Mouse (Mus musculus) forebrain, embryonic 11.5 days (tissue): ENCODE results near the gene Adgrf1. TPM values are rescaled to one million over a fixed set of nuclear protein-coding genes. Genes with fewer than 3 reads are reported as not detected.

Experiments
- ATAC-seq: fragments of 200-750 bp; cut with Nextera tagmentation; replicated peaks from 2 replicates; pipeline ENCODE4 v1.8.0; 2017; ENCODE audit warnings: moderate TSS enrichment; ENCODE audit not compliant: low FRiP score
- DNase-seq: peaks from one replicate; pipeline ENCODE4 v3.0.0-alpha.2; 2017; ENCODE audit warnings: low spot score
- H3K27ac ChIP-seq: fragments of 300-500 bp; sonication (generic); 2 replicates; pipeline ENCODE4 v1.5.1; 2014; ENCODE audit warnings: low read depth, low read length
- H3K27me3 ChIP-seq: fragments of 300-500 bp; sonication (generic); 2 replicates; pipeline ENCODE4 v1.6.1; 2014; ENCODE audit warnings: mild to moderate bottlenecking, low read length, mixed read lengths; ENCODE audit not compliant: control insufficient read depth, insufficient read depth
- H3K36me3 ChIP-seq: fragments of 300-500 bp; sonication (generic); 2 replicates; pipeline ENCODE4 v1.6.1; 2014; ENCODE audit warnings: mild to moderate bottlenecking, low read length, moderate library complexity, mixed read lengths; ENCODE audit not compliant: control insufficient read depth, insufficient read depth
- H3K4me1 ChIP-seq: fragments of 300-500 bp; sonication (generic); replicated peaks from 2 replicates; pipeline ENCODE4 v1.6.1; 2014; ENCODE audit warnings: low read length, mixed read lengths; ENCODE audit not compliant: control insufficient read depth, insufficient read depth
- H3K4me2 ChIP-seq: fragments of 300-500 bp; sonication (generic); 2 replicates; pipeline ENCODE4 v1.6.1; 2014; ENCODE audit warnings: low read depth, mild to moderate bottlenecking, low read length, moderate library complexity, mixed read lengths; ENCODE audit not compliant: severe bottlenecking
- H3K4me3 ChIP-seq: fragments of 300-500 bp; sonication (generic); 2 replicates; pipeline ENCODE4 v1.5.1; 2014; ENCODE audit warnings: low read depth, low read length
- H3K9ac ChIP-seq: fragments of 300-500 bp; sonication (generic); 2 replicates; pipeline ENCODE4 v1.6.1; 2014; ENCODE audit warnings: low read length
- H3K9me3 ChIP-seq: fragments of 300-500 bp; sonication (generic); 2 replicates; pipeline ENCODE4 v1.6.1; 2016; ENCODE audit warnings: low read length, mixed read lengths; ENCODE audit not compliant: control insufficient read depth
- WGBS: fragments of 180-500 bp; shearing (Covaris S2); extraction: QIAGEN DNeasy Blood & Tissue Kit; methylation state at CpG from one replicate; pipeline ENCODE4 v1.1.7; 2014; 5-methylcytosine and 5-hydroxymethylcytosine counted together
- polyA plus RNA-seq: library from polyadenylated mRNA; unstranded; fragments of >200 nt; fragmentation: Nextera tagmentation; extraction: Ambion mirVana; gene quantifications from 2 replicates; pipeline ENCODE4 v1.2.1, GENCODE M21; 2014

Adgrf1 gene
- polyA plus RNA-seq, 1 experiment from 2014 or later, result not detected

DNA sequence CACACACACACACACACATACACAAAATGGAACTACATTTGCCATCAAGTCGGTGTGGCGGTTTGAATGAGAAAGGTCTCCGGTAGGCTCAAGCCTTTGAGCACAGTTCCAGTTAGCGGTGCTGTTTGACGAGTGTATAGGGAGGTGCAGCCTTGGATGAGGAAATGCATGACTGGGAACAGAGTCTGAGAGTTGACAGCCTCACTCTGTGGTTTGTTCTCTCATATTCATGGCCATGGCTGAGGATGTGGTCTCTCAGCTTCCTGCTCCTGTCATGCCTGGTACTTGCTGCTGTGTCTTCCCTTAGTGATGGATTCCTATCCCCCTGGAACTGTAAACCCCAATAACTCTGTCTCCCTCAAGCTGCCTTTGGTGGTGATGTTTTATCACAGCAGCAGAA, 8.2 kb upstream of the Adgrf1 start:
- no peak overlapping the region for H3K27ac ChIP-seq
- WGBS, result 93% methylated on average over 5 of the region's 5 CpGs

DNA sequence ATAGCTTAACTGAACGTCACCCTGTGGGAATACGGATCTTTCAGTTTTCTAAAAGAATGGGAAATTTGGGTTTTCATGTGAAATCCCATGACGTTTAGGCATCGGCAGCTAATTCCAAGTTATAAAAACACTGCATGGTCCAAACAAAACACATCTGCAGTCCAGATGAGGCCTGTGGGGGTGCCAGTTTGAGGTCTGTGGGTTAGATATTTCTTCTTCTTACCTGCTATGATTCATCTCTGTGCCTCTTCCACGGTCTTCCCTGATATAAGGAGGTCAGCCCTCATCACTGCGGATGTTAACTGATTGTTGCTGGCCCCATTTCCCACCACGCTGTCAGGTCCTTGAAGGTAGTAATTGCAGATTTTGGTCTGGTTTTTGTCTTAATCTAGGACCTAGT, 5.4 kb upstream of the Adgrf1 start:
- no peak overlapping the region for H3K4me3 ChIP-seq
- DNase-seq (no peak), ATAC-seq (0 out of 2 replicates have a peak, but pooled peaks have one; percentile 8)
- peaks cover 3% of the 10 kb centered on the region; the same call in 1 of the 2 replicates for H3K4me1 ChIP-seq
- no peak overlapping the region for H3K27ac ChIP-seq
- H3K4me2 ChIP-seq, result no peak overlapping the region
- no peaks in the 10 kb centered on the region for H3K27me3 ChIP-seq
- no peak overlapping the region for H3K9ac ChIP-seq
- WGBS, result 82% methylated on average over 7 of the region's 7 CpGs
- H3K36me3 ChIP-seq, result no peaks in the 10 kb centered on the region
- no peaks in the 10 kb centered on the region for H3K9me3 ChIP-seq

More for the DNA sequence above, 8.2 kb upstream of the Adgrf1 start:
- Histone ChIP-seq H3K9ac (no peak overlapping the region), H3K27me3 (no peaks in the 10 kb centered on the region), H3K4me1 (peaks cover 3% of the 10 kb centered on the region; the same call in 1 of the 2 replicates), H3K9me3 (no peaks in the 10 kb centered on the region), H3K4me2 (no peak overlapping the region), H3K36me3 (no peaks in the 10 kb centered on the region), H3K4me3 (no peak overlapping the region)
- ATAC-seq (no peak), DNase-seq (no peak)

DNA sequence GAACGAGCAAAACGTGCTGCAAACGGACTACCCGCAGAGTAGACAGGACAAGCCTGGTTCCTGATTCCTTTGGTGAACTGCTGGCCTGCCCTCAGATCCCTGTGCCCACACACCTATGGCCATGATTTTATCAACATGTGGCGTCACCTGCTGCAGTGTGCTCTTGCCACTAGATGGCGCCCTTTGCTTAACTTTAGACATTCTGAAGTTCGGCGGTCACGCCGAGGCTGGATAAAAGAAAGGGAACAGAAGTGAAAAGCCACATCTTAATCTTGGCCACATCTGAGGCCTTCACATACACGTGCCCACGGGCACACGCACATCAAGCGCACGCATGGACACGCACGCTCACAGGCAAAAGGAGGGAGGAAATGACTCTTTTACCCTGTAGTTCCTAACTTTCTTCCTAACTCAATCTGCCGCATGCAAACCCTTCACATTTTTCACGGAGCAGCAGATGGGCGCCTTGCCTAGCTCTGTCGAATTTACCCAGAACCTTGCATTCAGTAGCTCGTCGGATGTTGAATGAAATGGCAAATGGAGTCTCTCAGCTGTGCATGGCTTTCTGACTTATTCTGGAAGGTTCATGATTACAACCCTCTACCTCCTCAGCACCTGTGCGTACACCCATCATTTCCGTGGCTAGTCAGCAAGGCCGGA, 4.8 kb upstream of the Adgrf1 start:
- peak; percentile 88 for DNase-seq
- H3K27ac ChIP-seq, result no peak overlapping the region
- H3K36me3 ChIP-seq, result no peaks in the 10 kb centered on the region
- H3K4me3 ChIP-seq, result no peak overlapping the region
- H3K4me1 ChIP-seq, result peaks cover 3% of the 10 kb centered on the region; the same call in 1 of the 2 replicates
- H3K4me2 ChIP-seq, result peak overlapping the region; percentile 15; the same call in 1 of the 2 replicates
- no peaks in the 10 kb centered on the region for H3K9me3 ChIP-seq
- ATAC-seq, result peak; percentile 82
- 26% methylated on average over 26 of the region's 26 CpGs for WGBS
- H3K27me3 ChIP-seq, result no peaks in the 10 kb centered on the region
- no peak overlapping the region; the same call in 1 of the 2 replicates for H3K9ac ChIP-seq

DNA sequence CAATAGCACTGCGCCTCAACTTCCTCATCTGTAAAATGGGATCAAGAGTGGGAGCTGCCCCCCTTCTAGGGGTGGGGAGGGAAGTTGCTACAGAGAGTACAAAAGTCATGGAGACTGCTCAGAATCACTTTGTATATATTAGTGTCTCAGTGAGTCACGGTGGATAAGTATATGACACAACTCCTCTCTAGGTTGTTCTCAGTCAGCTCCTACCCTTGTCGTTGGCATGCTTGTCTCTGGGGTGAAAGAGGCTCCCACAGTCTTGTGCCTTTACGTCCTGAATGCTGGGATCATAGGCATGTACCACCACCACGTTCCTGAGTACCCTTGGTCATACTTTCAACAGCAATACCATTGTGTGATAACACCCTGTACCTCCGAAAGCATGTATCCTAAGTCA, 4.2 kb upstream of the Adgrf1 start:
- Histone ChIP-seq H3K4me3 (no peak overlapping the region), H3K36me3 (no peaks in the 10 kb centered on the region), H3K27ac (no peak overlapping the region), H3K9me3 (no peaks in the 10 kb centered on the region), H3K27me3 (no peaks in the 10 kb centered on the region), H3K4me1 (peaks cover 3% of the 10 kb centered on the region; the same call in 1 of the 2 replicates), H3K4me2 (no peak overlapping the region), H3K9ac (no peak overlapping the region)
- 92% methylated on average over 6 of the region's 6 CpGs for WGBS
- DNase-seq (no peak), ATAC-seq (no peak)

DNA sequence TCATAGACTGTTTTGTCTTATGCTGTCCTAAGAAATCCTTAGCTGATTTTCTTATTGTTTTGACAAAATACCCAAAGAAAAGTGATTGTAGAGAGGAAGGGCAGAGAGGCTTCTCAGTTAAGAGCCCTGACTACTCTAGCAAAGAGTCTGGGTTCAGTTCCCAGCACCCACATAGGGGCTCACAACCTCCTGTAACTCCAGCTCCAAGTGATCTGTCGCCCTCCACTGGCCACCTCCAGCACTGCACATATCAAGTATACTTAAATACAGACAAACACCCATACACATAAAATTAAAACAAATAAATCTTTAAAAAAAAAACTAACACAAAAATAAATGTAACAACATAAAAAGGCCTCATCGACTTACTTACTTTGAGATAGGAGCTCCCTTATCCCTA, 3.5 kb upstream of the Adgrf1 start:
- H3K4me3 ChIP-seq, result no peak overlapping the region
- no peak overlapping the region for H3K9ac ChIP-seq
- WGBS, result 88% methylated on average over 2 of the region's 2 CpGs
- no peaks in the 10 kb centered on the region for H3K27me3 ChIP-seq
- ATAC-seq (no peak), DNase-seq (no peak)
- no peak overlapping the region for H3K27ac ChIP-seq
- H3K9me3 ChIP-seq, result no peaks in the 10 kb centered on the region
- peaks cover 3% of the 10 kb centered on the region; the same call in 1 of the 2 replicates for H3K4me1 ChIP-seq
- H3K4me2 ChIP-seq, result no peak overlapping the region
- no peaks in the 10 kb centered on the region for H3K36me3 ChIP-seq

DNA sequence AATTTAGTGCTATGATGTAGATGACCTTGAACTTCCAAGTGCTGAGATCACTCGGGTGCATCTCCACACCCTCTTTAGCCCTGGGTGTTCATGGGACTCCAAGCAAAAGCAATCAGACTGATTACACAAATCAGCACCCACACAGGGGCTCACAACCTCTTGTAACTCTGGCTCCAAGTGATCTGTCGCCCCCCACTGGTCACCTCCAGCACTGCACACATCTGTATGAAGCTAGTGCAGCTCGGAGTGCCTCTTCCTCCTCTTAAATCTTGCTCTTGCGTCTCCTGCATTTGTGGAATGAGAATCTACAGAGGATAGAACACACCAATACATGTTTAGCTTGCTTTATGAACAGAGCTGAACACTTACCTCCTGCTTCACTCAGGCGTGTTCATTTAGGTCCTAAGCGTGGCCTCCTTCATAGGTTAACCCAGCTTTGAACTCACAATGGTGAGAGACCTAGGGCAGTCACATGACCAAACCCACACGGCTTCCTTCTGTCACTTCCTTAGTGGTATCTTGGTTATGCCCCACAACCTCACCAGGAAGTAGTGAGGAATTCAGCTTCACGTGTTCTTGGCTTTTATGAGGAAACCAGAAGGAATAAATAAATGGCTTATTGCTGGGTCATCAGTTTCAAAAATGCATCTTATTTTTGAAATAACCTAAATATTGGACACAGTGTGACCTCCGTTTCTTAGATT, 2.9 kb upstream of the Adgrf1 start:
- no peak for DNase-seq
- 92% methylated on average over 9 of the region's 9 CpGs for WGBS

DNA sequence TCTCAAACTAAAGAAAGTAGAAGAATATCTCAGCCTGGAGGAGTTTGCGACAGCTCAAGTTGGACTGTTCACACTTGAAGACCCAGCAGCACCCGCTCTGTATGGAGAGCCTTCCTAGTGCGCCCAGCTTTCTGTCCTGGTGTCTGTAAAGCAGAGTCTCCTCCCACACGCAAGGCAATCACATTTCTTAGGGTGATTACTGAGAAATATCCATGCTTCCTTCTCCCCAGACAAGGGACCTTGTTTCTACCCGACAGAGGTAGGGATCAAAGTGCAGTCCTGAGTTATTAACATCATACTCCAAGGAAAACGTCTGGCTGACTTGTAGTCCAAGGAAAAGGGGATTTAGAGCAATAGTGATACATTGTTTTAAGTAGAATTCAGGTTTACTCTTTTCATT, 6.1 kb downstream of the Adgrf1 start:
- WGBS, result 89% methylated on average over 6 of the region's 6 CpGs
- no peak overlapping the region for H3K27ac ChIP-seq

More for the DNA sequence above, 2.9 kb upstream of the Adgrf1 start:
- H3K4me1 ChIP-seq, result peaks cover 3% of the 10 kb centered on the region; the same call in 1 of the 2 replicates
- H3K27me3 ChIP-seq, result no peaks in the 10 kb centered on the region
- no peak for ATAC-seq
- no peaks in the 10 kb centered on the region for H3K36me3 ChIP-seq
- no peak overlapping the region for H3K4me2 ChIP-seq
- H3K9me3 ChIP-seq, result no peaks in the 10 kb centered on the region
- no peak overlapping the region for H3K4me3 ChIP-seq
- H3K9ac ChIP-seq, result no peak overlapping the region
- no peak overlapping the region for H3K27ac ChIP-seq

DNA sequence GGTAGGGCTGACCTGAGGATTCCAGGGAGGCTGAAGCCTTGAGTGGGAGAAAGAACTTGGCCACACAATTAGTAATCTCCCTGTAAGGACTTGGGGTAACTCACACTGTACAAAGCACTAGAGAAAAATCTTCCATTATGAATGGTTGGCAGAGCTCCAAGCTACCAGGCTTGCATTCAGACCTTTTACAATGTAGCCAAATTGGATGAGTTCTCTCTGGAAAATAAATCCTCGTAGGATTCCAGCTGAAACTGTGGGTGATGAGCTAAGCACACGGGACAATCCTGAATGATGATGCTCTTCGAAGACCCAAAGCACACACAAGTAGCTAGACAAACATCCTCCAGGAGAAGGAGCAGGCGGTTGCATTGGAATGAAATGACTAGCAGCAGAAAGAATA, 7.1 kb downstream of the Adgrf1 start:
- DNase-seq, result peak; percentile 27
- Histone ChIP-seq H3K4me3 (no peak overlapping the region), H3K4me2 (no peak overlapping the region), H3K9ac (no peak overlapping the region), H3K36me3 (no peaks in the 10 kb centered on the region), H3K27ac (no peak overlapping the region), H3K27me3 (no peaks in the 10 kb centered on the region), H3K4me1 (no peaks in the 10 kb centered on the region), H3K9me3 (no peaks in the 10 kb centered on the region)
- ATAC-seq, result no peak
- WGBS, result 70% methylated on average over 4 of the region's 4 CpGs

More for the DNA sequence above, 6.1 kb downstream of the Adgrf1 start:
- no peaks in the 10 kb centered on the region for H3K4me1 ChIP-seq
- H3K9me3 ChIP-seq, result no peaks in the 10 kb centered on the region
- no peak overlapping the region for H3K4me3 ChIP-seq
- no peaks in the 10 kb centered on the region for H3K36me3 ChIP-seq
- H3K9ac ChIP-seq, result no peak overlapping the region
- DNase-seq, result peak; percentile 22
- ATAC-seq, result no peak
- no peak overlapping the region for H3K4me2 ChIP-seq
- no peaks in the 10 kb centered on the region for H3K27me3 ChIP-seq
